Mouse (Mus musculus): Measurements from ENCODE around the gene Hist4h4. TPM values are rescaled to one million over a fixed set of nuclear protein-coding genes. Genes with fewer than 3 reads are reported as not detected.

Gene Hist4h4
- polyA plus RNA-seq, 1 experiment from 2014 or later = 1.6 TPM

- DNase-seq (ENCODE audit: low spot score) (peak; percentile 35), ATAC-seq (no peak)
- Histone ChIP-seq H3K4me3 (ENCODE audit: low read depth, low read length) (peak overlapping the region; percentile 77), H3K27me3 (replicated peaks; ENCODE audit: insufficient read depth, low read length) (no peaks in the 10 kb centered on the region), H3K4me1 (ENCODE audit: insufficient read depth, low read depth, low read length) (no peaks in the 10 kb centered on the region; the same call in 1 of the 2 replicates), H3K9me3 (ENCODE audit: low read length) (no peaks in the 10 kb centered on the region), H3K9ac (replicated peaks; ENCODE audit: low read depth) (peak overlapping the region; percentile 70; the same call in 1 of the 2 replicates), H3K4me2 (replicated peaks; ENCODE audit: low read depth, low read length) (peak overlapping the region; percentile 90), H3K36me3 (ENCODE audit: insufficient read depth, low read length) (peaks cover 16% of the 10 kb centered on the region; the same call in 1 of the 2 replicates), H3K27ac (ENCODE audit: low read length) (peak overlapping the region; percentile 91)
- WGBS = 54% methylated on average over 13 of the region's 13 CpGs
- TF ChIP-seq EP300 (IDR thresholded peaks at IDR 0.05) = no peak
- no peak for TF ChIP-seq CTCF (IDR thresholded peaks at IDR 0.05)
Measured at GRCm38 (mm10) chr6:136809673-136810072, 5.5 kb upstream of the Hist4h4 start.

GRCm38 (mm10) chr6:136809077-136809476, 4.9 kb upstream of the Hist4h4 start:
- peak overlapping the region; percentile 91 for H3K27ac ChIP-seq (ENCODE audit: low read length)
- peak; percentile 17 for ATAC-seq

GRCm38 (mm10) chr6:136808631-136809046, 4.4 kb upstream of the Hist4h4 start:
- Histone ChIP-seq H3K36me3 (ENCODE audit: insufficient read depth, low read length) (0 out of 2 replicates have a peak, but pooled peaks cover 7% of the 10 kb centered on the region), H3K9ac (replicated peaks; ENCODE audit: low read depth) (peak overlapping the region; percentile 70), H3K4me2 (replicated peaks; ENCODE audit: low read depth, low read length) (peak overlapping the region; percentile 90), H3K4me3 (ENCODE audit: low read depth, low read length) (peak overlapping the region; percentile 77), H3K27ac (ENCODE audit: low read length) (peak overlapping the region; percentile 91), H3K9me3 (ENCODE audit: low read length) (no peaks in the 10 kb centered on the region), H3K27me3 (replicated peaks; ENCODE audit: insufficient read depth, low read length) (no peaks in the 10 kb centered on the region), H3K4me1 (ENCODE audit: insufficient read depth, low read depth, low read length) (no peaks in the 10 kb centered on the region; the same call in 1 of the 2 replicates)
- DNase-seq (ENCODE audit: low spot score) (peak; percentile 51), ATAC-seq (peak; percentile 6)
- no peak for TF ChIP-seq EP300 (IDR thresholded peaks at IDR 0.05)
- no peak for TF ChIP-seq CTCF (IDR thresholded peaks at IDR 0.05)
- WGBS = 2% methylated on average over 28 of the region's 28 CpGs

More at GRCm38 (mm10) chr6:136809077-136809476, 4.9 kb upstream of the Hist4h4 start:
- peak overlapping the region; percentile 70 for H3K9ac ChIP-seq (replicated peaks; ENCODE audit: low read depth)
- WGBS = 11% methylated on average over 14 of the region's 14 CpGs
- H3K4me1 ChIP-seq (ENCODE audit: insufficient read depth, low read depth, low read length) = no peaks in the 10 kb centered on the region; the same call in 1 of the 2 replicates
- H3K4me2 ChIP-seq (replicated peaks; ENCODE audit: low read depth, low read length) = peak overlapping the region; percentile 90
- TF ChIP-seq EP300 (IDR thresholded peaks at IDR 0.05) = peak; percentile 78
- no peak for TF ChIP-seq CTCF (IDR thresholded peaks at IDR 0.05)
- peak overlapping the region; percentile 77 for H3K4me3 ChIP-seq (ENCODE audit: low read depth, low read length)
- peaks cover 10% of the 10 kb centered on the region; the same call in 1 of the 2 replicates for H3K36me3 ChIP-seq (ENCODE audit: insufficient read depth, low read length)
- no peaks in the 10 kb centered on the region for H3K9me3 ChIP-seq (ENCODE audit: low read length)
- DNase-seq (ENCODE audit: low spot score) = peak; percentile 96
- H3K27me3 ChIP-seq (replicated peaks; ENCODE audit: insufficient read depth, low read length) = no peaks in the 10 kb centered on the region

- Histone ChIP-seq H3K4me1 (ENCODE audit: insufficient read depth, low read depth, low read length) (peaks cover 3% of the 10 kb centered on the region; the same call in 1 of the 2 replicates), H3K4me2 (replicated peaks; ENCODE audit: low read depth, low read length) (peak within 1 kb of the TSS; percentile 90), H3K9ac (replicated peaks; ENCODE audit: low read depth) (peak within 1 kb of the TSS; percentile 70), H3K27me3 (replicated peaks; ENCODE audit: insufficient read depth, low read length) (no peaks in the 10 kb centered on the region), H3K27ac (ENCODE audit: low read length) (peak within 1 kb of the TSS; percentile 95), H3K9me3 (ENCODE audit: low read length) (no peaks in the 10 kb centered on the region), H3K4me3 (ENCODE audit: low read depth, low read length) (peak within 1 kb of the TSS; percentile 77), H3K36me3 (ENCODE audit: insufficient read depth, low read length) (0 out of 2 replicates have a peak, but pooled peaks cover 6% of the 10 kb centered on the region)
- ATAC-seq = peak; percentile 81
- 0% methylated on average over 34 of the region's 34 CpGs for WGBS
- TF ChIP-seq CTCF (IDR thresholded peaks at IDR 0.05) = no peak
- TF ChIP-seq EP300 (IDR thresholded peaks at IDR 0.05) = peak; percentile 42; the same call in 1 of the 2 replicates
- peak; percentile 97 for DNase-seq (ENCODE audit: low spot score)
Measured at GRCm38 (mm10) chr6:136808014-136808417, 3.8 kb upstream of the Hist4h4 start, which contains the start of gene H2afj. Gene H2afj (plus strand): TSS chr6:136808244.

- peak overlapping the region; percentile 77; the same call in 1 of the 2 replicates for H3K4me3 ChIP-seq (ENCODE audit: low read depth, low read length)
- no peaks in the 10 kb centered on the region for H3K9me3 ChIP-seq (ENCODE audit: low read length)
- no peak for TF ChIP-seq CTCF (IDR thresholded peaks at IDR 0.05)
- TF ChIP-seq EP300 (IDR thresholded peaks at IDR 0.05) = no peak
- 34% methylated on average over 18 of the region's 18 CpGs for WGBS
- H3K9ac ChIP-seq (replicated peaks; ENCODE audit: low read depth) = no peak overlapping the region; the same call in 1 of the 2 replicates
- 0 out of 2 replicates have a peak, but pooled peaks cover 4% of the 10 kb centered on the region for H3K36me3 ChIP-seq (ENCODE audit: insufficient read depth, low read length)
- peak overlapping the region; percentile 95 for H3K27ac ChIP-seq (ENCODE audit: low read length)
- ATAC-seq (peak; percentile 10), DNase-seq (ENCODE audit: low spot score) (peak; percentile 56)
- H3K4me1 ChIP-seq (ENCODE audit: insufficient read depth, low read depth, low read length) = peaks cover 3% of the 10 kb centered on the region; the same call in 1 of the 2 replicates
- no peaks in the 10 kb centered on the region for H3K27me3 ChIP-seq (replicated peaks; ENCODE audit: insufficient read depth, low read length)
- H3K4me2 ChIP-seq (replicated peaks; ENCODE audit: low read depth, low read length) = peak overlapping the region; percentile 90
Measured at GRCm38 (mm10) chr6:136807395-136808013, 3.3 kb upstream of the Hist4h4 start.

GRCm38 (mm10) chr6:136806819-136807218, 2.6 kb upstream of the Hist4h4 start:
- ATAC-seq (peak; percentile 18), DNase-seq (ENCODE audit: low spot score) (peak; percentile 88)
- no peak overlapping the region for H3K4me3 ChIP-seq (ENCODE audit: low read depth, low read length)
- no peaks in the 10 kb centered on the region for H3K36me3 ChIP-seq (ENCODE audit: insufficient read depth, low read length)
- H3K27me3 ChIP-seq (replicated peaks; ENCODE audit: insufficient read depth, low read length) = no peaks in the 10 kb centered on the region
- peak overlapping the region; percentile 90 for H3K4me2 ChIP-seq (replicated peaks; ENCODE audit: low read depth, low read length)
- H3K4me1 ChIP-seq (ENCODE audit: insufficient read depth, low read depth, low read length) = peaks cover 3% of the 10 kb centered on the region; the same call in 1 of the 2 replicates
- H3K27ac ChIP-seq (ENCODE audit: low read length) = peak overlapping the region; percentile 95
- no peak overlapping the region for H3K9ac ChIP-seq (replicated peaks; ENCODE audit: low read depth)
- 54% methylated on average over 5 of the region's 5 CpGs for WGBS
- H3K9me3 ChIP-seq (ENCODE audit: low read length) = no peaks in the 10 kb centered on the region
- TF ChIP-seq CTCF (IDR thresholded peaks at IDR 0.05) = no peak
- TF ChIP-seq EP300 (IDR thresholded peaks at IDR 0.05) = peak; percentile 12; the same call in 1 of the 2 replicates

All from lung, postnatal 0 days (tissue).